Mouse (Mus musculus): ENCODE measurements around the gene Gm13277.
"Not testable (repeated sequence)": the region's sequence is repeated elsewhere in the genome, so short reads cannot be mapped to it uniquely, and the experiment has no call there.

Gm13277 gene

DNA sequence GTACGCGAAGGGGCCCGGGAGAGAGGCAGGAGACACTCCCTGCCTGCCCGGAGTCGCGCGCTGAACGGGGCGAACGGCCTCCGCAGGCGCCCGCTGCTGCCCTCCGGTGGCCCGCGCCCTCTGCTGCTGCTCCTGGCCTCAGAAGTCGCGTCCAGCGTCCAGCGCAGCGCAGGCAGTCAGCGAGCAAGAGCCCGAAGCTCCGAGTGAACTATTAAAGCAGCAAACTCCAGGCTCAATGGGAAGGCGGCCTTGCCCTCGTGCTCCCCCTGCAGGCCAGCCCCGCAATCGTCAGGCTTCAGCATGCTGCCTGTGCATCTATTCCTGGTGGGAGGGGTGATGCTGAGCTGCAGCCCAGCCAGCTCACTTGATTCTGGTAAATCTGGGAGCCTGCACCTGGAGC is 2.8 kb downstream of the Gm13277 start, which contains the start of gene Gm13278:
Gene Gm13278 (plus strand): TSS at position 301 of the 400 bp plus-strand sequence.
- not testable (repeated sequence) for DNase-seq

- peak; percentile 50 to 74 for DNase-seq
These were observed 5.7 kb downstream of the Gm13277 start, which contains the start of gene Gm13275 for GRCm38 (mm10) chr4:88793936-88794675. Gm13275 (plus strand) TSS chr4:88794487.

DNA sequence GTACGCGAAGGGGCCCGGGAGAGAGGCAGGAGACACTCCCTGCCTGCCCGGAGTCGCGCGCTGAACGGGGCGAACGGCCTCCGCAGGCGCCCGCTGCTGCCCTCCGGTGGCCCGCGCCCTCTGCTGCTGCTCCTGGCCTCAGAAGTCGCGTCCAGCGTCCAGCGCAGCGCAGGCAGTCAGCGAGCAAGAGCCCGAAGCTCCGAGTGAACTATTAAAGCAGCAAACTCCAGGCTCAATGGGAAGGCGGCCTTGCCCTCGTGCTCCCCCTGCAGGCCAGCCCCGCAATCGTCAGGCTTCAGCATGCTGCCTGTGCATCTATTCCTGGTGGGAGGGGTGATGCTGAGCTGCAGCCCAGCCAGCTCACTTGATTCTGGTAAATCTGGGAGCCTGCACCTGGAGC is 8.7 kb downstream of the Gm13277 start, which contains the start of gene Gm13279:
Gene Gm13279 (plus strand): TSS at position 301 of the 400 bp plus-strand sequence.
- not testable (repeated sequence) for DNase-seq

DNA sequence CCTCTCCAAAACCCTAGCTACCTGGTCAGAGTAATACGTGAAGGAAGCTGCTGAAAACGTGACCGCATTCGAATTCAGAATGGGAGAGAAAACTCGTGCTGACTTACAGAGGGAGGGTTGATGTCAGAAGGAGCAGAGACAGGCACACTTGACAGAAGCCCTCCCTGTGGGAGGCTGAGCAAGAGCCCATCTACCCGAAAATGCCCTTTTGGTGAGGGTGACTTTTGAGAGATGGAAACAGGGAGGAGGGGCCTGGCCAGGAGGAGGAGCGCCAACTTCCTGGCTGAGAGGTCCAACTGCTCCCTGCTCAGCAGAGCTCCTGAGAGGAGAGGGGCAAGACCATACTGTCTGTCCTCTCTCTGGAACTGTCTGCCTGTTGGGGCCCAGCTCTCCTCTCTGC is 10.9 kb downstream of the Gm13277 start, which contains the start of gene Gm13285:
Gene Gm13285 (plus strand): TSS at position 301 of the 400 bp plus-strand sequence.
- DNase-seq = not testable (repeated sequence)

DNA sequence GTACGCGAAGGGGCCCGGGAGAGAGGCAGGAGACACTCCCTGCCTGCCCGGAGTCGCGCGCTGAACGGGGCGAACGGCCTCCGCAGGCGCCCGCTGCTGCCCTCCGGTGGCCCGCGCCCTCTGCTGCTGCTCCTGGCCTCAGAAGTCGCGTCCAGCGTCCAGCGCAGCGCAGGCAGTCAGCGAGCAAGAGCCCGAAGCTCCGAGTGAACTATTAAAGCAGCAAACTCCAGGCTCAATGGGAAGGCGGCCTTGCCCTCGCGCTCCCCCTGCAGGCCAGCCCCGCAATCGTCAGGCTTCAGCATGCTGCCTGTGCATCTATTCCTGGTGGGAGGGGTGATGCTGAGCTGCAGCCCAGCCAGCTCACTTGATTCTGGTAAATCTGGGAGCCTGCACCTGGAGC is 14.5 kb downstream of the Gm13277 start, which contains the start of gene Gm13287:
Gene Gm13287 (plus strand): TSS at position 301 of the 400 bp plus-strand sequence.
- not testable (repeated sequence) for DNase-seq

DNA sequence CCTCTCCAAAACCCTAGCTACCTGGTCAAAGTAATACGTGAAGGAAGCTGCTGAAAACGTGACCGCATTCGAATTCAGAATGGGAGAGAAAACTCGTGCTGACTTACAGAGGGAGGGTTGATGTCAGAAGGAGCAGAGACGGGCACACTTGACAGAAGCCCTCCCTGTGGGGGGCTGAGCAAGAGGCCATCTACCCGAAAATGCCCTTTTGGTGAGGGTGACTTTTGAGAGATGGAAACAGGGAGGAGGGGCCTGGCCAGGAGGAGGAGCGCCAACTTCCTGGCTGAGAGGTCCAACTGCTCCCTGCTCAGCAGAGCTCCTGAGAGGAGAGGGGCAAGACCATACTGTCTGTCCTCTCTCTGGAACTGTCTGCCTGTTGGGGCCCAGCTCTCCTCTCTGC is 16.8 kb downstream of the Gm13277 start, which contains the start of gene Gm13288:
Gene Gm13288 (plus strand): TSS at position 301 of the 400 bp plus-strand sequence.
- not testable (repeated sequence) for DNase-seq

DNA sequence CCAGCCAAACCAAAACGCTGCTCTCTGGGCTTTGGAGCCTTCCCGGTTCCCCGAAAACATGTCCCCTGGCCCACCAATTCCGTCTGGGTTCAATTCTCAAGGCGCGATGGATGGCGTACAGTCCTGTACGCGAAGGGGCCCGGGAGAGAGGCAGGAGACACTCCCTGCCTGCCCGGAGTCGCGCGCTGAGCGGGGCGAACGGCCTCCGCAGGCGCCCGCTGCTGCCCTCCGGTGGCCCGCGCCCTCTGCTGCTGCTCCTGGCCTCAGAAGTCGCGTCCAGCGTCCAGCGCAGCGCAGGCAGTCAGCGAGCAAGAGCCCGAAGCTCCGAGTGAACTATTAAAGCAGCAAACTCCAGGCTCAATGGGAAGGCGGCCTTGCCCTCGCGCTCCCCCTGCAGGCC is 17.3 kb downstream of the Gm13277 start:
- not testable (repeated sequence) for DNase-seq

GRCm38 (mm10) chr4:88815928-88816327 is 27.5 kb downstream of the Gm13277 start, which contains the start of gene Ifna7:
Ifna7 (plus strand) TSS chr4:88816228.
- DNase-seq = no peak

DNA sequence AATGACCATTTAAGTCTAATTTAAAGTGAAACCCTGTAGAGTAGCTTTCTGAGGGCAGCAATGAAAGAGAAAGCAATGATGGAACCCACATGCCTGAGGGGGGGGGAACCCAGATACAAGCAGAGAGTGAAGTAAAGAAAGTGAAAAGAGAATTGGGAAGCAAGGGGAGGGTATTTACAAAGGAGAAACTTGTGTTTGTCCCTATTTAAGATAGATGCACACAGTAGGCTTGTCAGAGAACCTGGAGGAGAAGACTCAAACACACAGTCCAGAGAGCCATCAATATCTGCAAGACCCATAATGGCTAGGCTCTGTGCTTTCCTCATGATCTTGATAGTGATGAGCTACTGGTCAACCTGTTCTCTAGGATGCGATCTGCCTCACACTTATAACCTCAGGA is 31.2 kb downstream of the Gm13277 start, which contains the start of gene Ifna11:
Gene Ifna11 (plus strand): TSS at position 301 of the 400 bp plus-strand sequence.
- DNase-seq = no peak

- DNase-seq = no peak
These were observed 34.6 kb downstream of the Gm13277 start for GRCm38 (mm10) chr4:88822995-88823394.

DNA sequence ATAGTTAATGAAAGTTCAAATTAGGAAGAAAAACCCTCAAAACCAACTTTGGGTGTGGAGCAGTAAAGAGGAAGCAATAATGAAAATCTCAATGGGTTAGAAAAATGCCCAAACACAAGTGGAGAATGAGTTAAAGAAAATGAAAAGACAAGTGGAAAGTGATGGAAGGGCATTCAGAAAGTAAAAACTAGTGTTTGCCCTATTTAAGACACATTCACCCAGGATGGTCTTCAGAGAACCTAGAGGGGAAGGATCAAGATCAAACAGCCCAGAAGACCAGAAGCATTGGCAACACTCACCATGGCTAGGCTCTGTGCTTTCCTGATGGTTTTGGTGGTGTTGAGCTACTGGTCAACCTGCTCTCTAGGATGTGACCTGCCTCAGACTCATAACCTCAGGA is 38.7 kb downstream of the Gm13277 start, which contains the start of gene Ifna6:
Gene Ifna6 (plus strand): TSS at position 301 of the 400 bp plus-strand sequence.
- DNase-seq = not testable (repeated sequence)

- peak in 1 of 2 experiments; percentile 15 for DNase-seq
These were observed 42.1 kb downstream of the Gm13277 start for GRCm38 (mm10) chr4:88830523-88830922.

GRCm38 (mm10) chr4:88835225-88835624 is 46.8 kb downstream of the Gm13277 start, which contains the start of gene Ifna5:
Ifna5 (plus strand) TSS chr4:88835525.
- DNase-seq = not testable (repeated sequence)

Measured in cerebellum, postnatal 36 days (tissue).